In genomic region chr5:125276765-125277164, GRCm38 (mm10) we compare ENCODE assay signal across 27 mouse cellular contexts.
DNase-seq lines count a peak whose midpoint lies in the region; ATAC-seq lines count a peak whose summit lies in the region.
"Had no signal": no experiment of that assay in that cellular context is flagged by ENCODE, and none has a peak within 500 bp of the region (broad histone marks: within the 10 kb centered on the region; RNA-seq: fewer than 3 reads in every experiment).

No protein-coding gene starts in this region.

- H3K27me3 ChIP-seq in hindbrain, embryonic 16.5 days (replicated peaks; ENCODE audit: control insufficient read depth, insufficient read depth, low read length) = no peaks in the 10 kb centered on the region
- H3K27me3 ChIP-seq: heart, embryonic 13.5 days; limb, embryonic 13.5 days; lung, embryonic 15.5 days; midbrain, embryonic 15.5 days; neural tube, embryonic 15.5 days had no signal

- WGBS in hindbrain, embryonic 16.5 days = 63% methylated on average over 4 of the region's 4 CpGs

- no peak overlapping the region for H3K4me2 ChIP-seq in hindbrain, embryonic 16.5 days (ENCODE audit: low read length)
- H3K4me2 ChIP-seq: heart, embryonic 13.5 days; hindbrain, embryonic 14.5 days; limb, embryonic 13.5 days; liver, embryonic 11.5 days; lung, embryonic 15.5 days; midbrain, embryonic 15.5 days; neural tube, embryonic 15.5 days had no signal

- no peak overlapping the region for H3K27ac ChIP-seq in hindbrain, embryonic 16.5 days (ENCODE audit: low read depth, low read length)
- H3K27ac ChIP-seq: heart, embryonic 13.5 days; hindbrain, embryonic 14.5 days; layer of hippocampus, adult 2 months; left cerebral cortex, adult 2 months; limb, embryonic 13.5 days; lung, embryonic 15.5 days; midbrain, embryonic 10.5 days; midbrain, embryonic 15.5 days; neural tube, embryonic 15.5 days had no signal

- no peak for ATAC-seq in cerebellum, adult (ENCODE audit: insufficient number of reproducible peaks, low FRiP score, low TSS enrichment)
- no peak for ATAC-seq in hindbrain, embryonic 16.5 days
- ATAC-seq: forebrain, embryonic 16.5 days; inflammation-experienced regulatory T-cells, adult 6 months; midbrain, embryonic 15.5 days had no signal

- peaks cover 5% of the 10 kb centered on the region; the same call in 1 of the 2 replicates for H3K36me3 ChIP-seq in hindbrain, embryonic 16.5 days (ENCODE audit: control insufficient read depth, insufficient read depth, low read length)
- H3K36me3 ChIP-seq: lung, embryonic 15.5 days; midbrain, embryonic 15.5 days; neural tube, embryonic 15.5 days had no signal

- DNase-seq in cerebellum, adult 11-12 months = peak; percentile 54
- peak; percentile 60 for DNase-seq in gastrocnemius, postnatal 25 days
- no peak for DNase-seq in gastrocnemius, postnatal 10 days
- DNase-seq in cerebellum, postnatal 25 days = peak; percentile 62 to 72
- DNase-seq in urinary bladder, adult 2 months (ENCODE audit: low spot score) = no peak
- DNase-seq: adrenal gland, postnatal 14 days; heart, postnatal 10 days; kidney, adult 11 months; kidney, postnatal 36 days; right cerebral cortex, adult 18-20 months; spleen, adult 18-20 months; thymus, postnatal 4 days had no signal

- H3K9me3 ChIP-seq in hindbrain, embryonic 16.5 days (ENCODE audit: control insufficient read depth, low read length) = no peaks in the 10 kb centered on the region
- H3K9me3 ChIP-seq: heart, embryonic 13.5 days; limb, embryonic 13.5 days; lung, embryonic 15.5 days; midbrain, embryonic 10.5 days; midbrain, embryonic 15.5 days; neural tube, embryonic 15.5 days had no signal

- H3K9ac ChIP-seq in hindbrain, embryonic 16.5 days (ENCODE audit: low read depth, low read length) = no peak overlapping the region
- H3K9ac ChIP-seq: heart, embryonic 13.5 days; hindbrain, embryonic 14.5 days; limb, embryonic 13.5 days; lung, embryonic 15.5 days; midbrain, embryonic 15.5 days; neural tube, embryonic 15.5 days had no signal

- 0 out of 2 replicates have a peak, but pooled peaks cover 4% of the 10 kb centered on the region for H3K4me1 ChIP-seq in hindbrain, embryonic 16.5 days (ENCODE audit: control insufficient read depth, insufficient read depth, low read depth, low read length)

- H3K4me3 ChIP-seq in hindbrain, embryonic 16.5 days (ENCODE audit: low read length) = no peak overlapping the region
- H3K4me3 ChIP-seq: erythroblast, embryonic 14.5 days; heart, embryonic 13.5 days; layer of hippocampus, adult 2 months; left cerebral cortex, adult 2 months; limb, embryonic 13.5 days; lung, embryonic 15.5 days; midbrain, embryonic 10.5 days; midbrain, embryonic 15.5 days; neural tube, embryonic 15.5 days had no signal

Comparison
In these comparisons a context has a peak if more than half of its experiments do, and no peak if none do; other contexts are left out.
1. DNase-seq: peak in cerebellum, adult 11-12 months (single experiment), gastrocnemius, postnatal 25 days (single experiment) and cerebellum, postnatal 25 days (2 of 2); none in gastrocnemius, postnatal 10 days (single experiment) and urinary bladder, adult 2 months (single experiment).